Mouse (Mus musculus): ENCODE measurements at regions not wholly inside any gene's neighbourhood (a gene's known extent, or its start where the extent isn't known, plus 50 kb on each side); places are given as distances from the start of the nearest gene placed in this dataset.

DNA sequence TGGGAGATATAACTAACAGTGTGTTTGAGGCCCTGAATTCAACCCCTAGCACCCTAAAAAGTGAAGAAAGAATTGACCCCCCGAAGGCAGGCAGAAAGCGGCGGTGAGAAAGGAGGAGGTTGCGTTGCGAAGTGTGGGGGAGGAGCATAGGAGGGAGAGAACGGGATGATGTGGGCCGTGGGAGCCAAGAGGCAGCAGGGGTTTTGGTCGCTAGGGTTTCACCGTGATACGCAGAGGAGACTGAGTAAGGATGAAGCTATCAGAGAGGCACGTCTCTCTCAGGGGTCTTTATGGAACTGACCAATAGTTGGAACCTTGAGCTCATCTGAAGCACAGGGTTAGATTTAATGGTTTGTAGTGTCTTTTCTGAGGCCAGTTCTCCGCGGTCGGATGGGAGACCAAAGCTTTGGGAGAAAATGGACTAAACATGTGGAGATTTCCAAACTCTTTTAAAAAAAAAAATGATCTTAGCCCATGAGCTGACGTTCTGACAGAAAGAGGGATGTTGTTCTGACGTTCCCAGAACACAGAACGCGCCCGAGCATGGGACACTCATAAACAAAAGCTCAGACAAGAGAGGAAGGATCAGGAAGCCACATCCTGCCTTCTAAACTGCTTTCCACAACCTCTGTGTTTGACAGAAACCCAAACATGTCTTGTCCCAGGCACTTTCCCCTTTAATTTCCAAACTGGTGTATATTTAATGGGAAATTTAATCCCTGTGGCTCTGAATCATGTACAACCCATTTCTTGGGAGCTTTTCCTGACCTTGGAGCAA, 499.7 kb upstream of the Adam5 start:
- 29% methylated on average over 19 of the region's 19 CpGs for WGBS
- 0 out of 2 replicates have a peak, but pooled peaks cover 2% of the 10 kb centered on the region for H3K4me1 ChIP-seq (replicated peaks; ENCODE audit: control insufficient read depth, insufficient read depth)
- no peak overlapping the region for H3K9ac ChIP-seq (ENCODE audit: low read length)
- H3K4me3 ChIP-seq (ENCODE audit: low read depth, low read length): no peak overlapping the region
- TF ChIP-seq CTCF (IDR thresholded peaks at IDR 0.05; ENCODE audit: low read depth) (no peak), EP300 (optimal IDR thresholded peaks at IDR 0.05) (no peak)
- ATAC-seq (ENCODE audit: low FRiP score, low TSS enrichment) (no peak), DNase-seq (ENCODE audit: low spot score) (no peak)
- H3K4me2 ChIP-seq (replicated peaks; ENCODE audit: low read depth): 0 out of 2 replicates have a peak overlapping the region, but pooled peaks have one; percentile 9
- no peaks in the 10 kb centered on the region for H3K27me3 ChIP-seq (ENCODE audit: control insufficient read depth, insufficient read depth, low read length)
- H3K9me3 ChIP-seq (ENCODE audit: control insufficient read depth, low read length): peaks cover 2% of the 10 kb centered on the region; the same call in 1 of the 2 replicates
- H3K27ac ChIP-seq (replicated peaks): peak overlapping the region; percentile 58; the same call in 1 of the 2 replicates
- no peaks in the 10 kb centered on the region for H3K36me3 ChIP-seq (ENCODE audit: control insufficient read depth, insufficient read depth, low read length)

DNA sequence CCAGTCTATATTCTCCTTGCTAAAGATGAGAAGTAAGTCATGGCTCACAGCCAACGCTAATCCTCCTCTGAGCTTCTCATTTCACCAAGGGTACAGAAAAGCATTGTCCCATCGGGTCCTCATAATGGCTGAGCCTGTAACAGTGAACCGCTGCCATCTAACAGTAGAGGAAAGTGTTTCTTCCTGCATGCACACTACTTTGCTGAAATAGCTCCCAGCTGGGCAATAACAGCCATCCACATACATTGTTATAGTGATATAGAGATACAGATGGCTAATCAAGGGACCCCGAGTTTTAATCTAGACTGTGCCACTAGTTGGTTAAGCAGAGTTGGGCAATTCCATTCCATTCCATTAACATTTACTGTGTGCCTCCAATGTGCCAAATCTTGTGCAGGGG, 492.2 kb upstream of the Adam5 start:
- no peak for ATAC-seq (ENCODE audit: low FRiP score, low TSS enrichment)
- no peak for TF ChIP-seq CTCF (IDR thresholded peaks at IDR 0.05; ENCODE audit: low read depth)
- TF ChIP-seq EP300 (optimal IDR thresholded peaks at IDR 0.05): no peak
- Histone ChIP-seq H3K27me3 (ENCODE audit: control insufficient read depth, insufficient read depth, low read length) (no peaks in the 10 kb centered on the region), H3K36me3 (ENCODE audit: control insufficient read depth, insufficient read depth, low read length) (no peaks in the 10 kb centered on the region), H3K27ac (replicated peaks) (no peak overlapping the region), H3K4me3 (ENCODE audit: low read depth, low read length) (no peak overlapping the region), H3K4me2 (replicated peaks; ENCODE audit: low read depth) (no peak overlapping the region), H3K4me1 (replicated peaks; ENCODE audit: control insufficient read depth, insufficient read depth) (no peaks in the 10 kb centered on the region), H3K9me3 (ENCODE audit: control insufficient read depth, low read length) (peaks cover 2% of the 10 kb centered on the region; the same call in 1 of the 2 replicates), H3K9ac (ENCODE audit: low read length) (no peak overlapping the region)
- WGBS: 76% methylated on average over 4 of the region's 4 CpGs
- no peak for DNase-seq (ENCODE audit: low spot score)

DNA sequence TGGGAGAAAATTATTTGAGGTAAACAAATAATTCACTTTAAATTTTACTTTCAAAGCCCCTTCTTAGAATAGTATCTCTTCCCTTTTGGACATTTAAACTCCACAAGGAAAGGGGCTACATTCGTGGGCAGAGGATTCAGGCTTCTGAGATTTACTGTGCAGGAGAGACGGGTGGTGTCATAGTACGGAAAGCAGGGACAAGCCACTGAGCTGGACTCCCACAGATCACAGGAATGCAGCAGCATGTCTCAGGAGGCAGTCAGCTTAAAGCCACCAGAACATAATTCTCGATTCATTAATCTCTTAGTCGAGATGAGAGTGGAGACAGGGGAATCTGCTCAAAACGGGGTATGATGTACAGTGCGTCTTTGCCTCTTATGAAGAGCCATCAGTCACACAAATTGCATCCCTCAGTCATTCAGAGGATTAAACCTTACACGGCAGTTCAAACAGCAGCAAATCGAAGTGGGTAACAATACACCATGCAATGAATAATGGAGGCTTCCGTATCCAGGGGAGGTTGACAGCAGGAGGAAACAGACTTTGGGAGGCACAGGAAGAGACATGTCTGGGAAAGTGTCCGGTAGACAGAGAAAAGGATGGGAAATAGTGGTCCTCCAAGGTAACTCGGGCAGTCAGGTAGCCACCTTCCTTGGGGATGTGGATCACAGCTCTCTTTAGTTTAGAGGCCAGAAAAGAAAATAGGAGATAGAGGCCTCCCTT, 487.8 kb upstream of the Adam5 start:
- Histone ChIP-seq H3K4me1 (replicated peaks; ENCODE audit: control insufficient read depth, insufficient read depth) (no peaks in the 10 kb centered on the region), H3K27me3 (ENCODE audit: control insufficient read depth, insufficient read depth, low read length) (no peaks in the 10 kb centered on the region), H3K27ac (replicated peaks) (no peak overlapping the region), H3K4me2 (replicated peaks; ENCODE audit: low read depth) (no peak overlapping the region), H3K9ac (ENCODE audit: low read length) (no peak overlapping the region), H3K36me3 (ENCODE audit: control insufficient read depth, insufficient read depth, low read length) (no peaks in the 10 kb centered on the region), H3K9me3 (ENCODE audit: control insufficient read depth, low read length) (no peaks in the 10 kb centered on the region), H3K4me3 (ENCODE audit: low read depth, low read length) (no peak overlapping the region)
- no peak for TF ChIP-seq CTCF (IDR thresholded peaks at IDR 0.05; ENCODE audit: low read depth)
- TF ChIP-seq EP300 (optimal IDR thresholded peaks at IDR 0.05): no peak
- 41% methylated on average over 12 of the region's 12 CpGs for WGBS
- no peak for DNase-seq (ENCODE audit: low spot score)
- ATAC-seq (ENCODE audit: low FRiP score, low TSS enrichment): no peak

DNA sequence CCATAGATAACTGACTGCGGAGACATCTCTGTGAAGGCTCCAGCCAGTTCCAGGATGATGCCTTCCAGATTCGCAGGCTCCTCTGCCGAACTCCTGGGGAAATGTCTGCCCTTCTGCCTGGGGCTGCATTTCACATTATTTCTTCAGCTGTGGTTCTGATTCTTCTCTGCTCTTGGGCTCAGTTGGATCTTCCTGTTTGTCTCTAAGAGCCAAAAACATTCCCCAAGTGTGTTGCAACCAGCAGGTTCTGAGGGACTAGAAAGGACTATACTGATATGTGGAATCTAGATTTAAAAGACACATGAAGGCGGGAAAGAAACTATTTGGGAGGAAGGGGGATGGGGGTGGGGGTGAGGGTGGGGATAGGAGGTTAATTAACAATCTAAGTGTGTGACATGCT, 483.8 kb upstream of the Adam5 start:
- WGBS: 88% methylated on average over 4 of the region's 4 CpGs
- no peak for ATAC-seq (ENCODE audit: low FRiP score, low TSS enrichment)
- H3K27me3 ChIP-seq (ENCODE audit: control insufficient read depth, insufficient read depth, low read length): no peaks in the 10 kb centered on the region
- H3K9me3 ChIP-seq (ENCODE audit: control insufficient read depth, low read length): no peaks in the 10 kb centered on the region
- no peak for TF ChIP-seq CTCF (IDR thresholded peaks at IDR 0.05; ENCODE audit: low read depth)
- H3K36me3 ChIP-seq (ENCODE audit: control insufficient read depth, insufficient read depth, low read length): no peaks in the 10 kb centered on the region
- DNase-seq (ENCODE audit: low spot score): no peak
- no peak overlapping the region for H3K4me3 ChIP-seq (ENCODE audit: low read depth, low read length)
- H3K4me2 ChIP-seq (replicated peaks; ENCODE audit: low read depth): no peak overlapping the region
- peaks cover 3% of the 10 kb centered on the region; the same call in 1 of the 2 replicates for H3K4me1 ChIP-seq (replicated peaks; ENCODE audit: control insufficient read depth, insufficient read depth)
- H3K9ac ChIP-seq (ENCODE audit: low read length): no peak overlapping the region
- H3K27ac ChIP-seq (replicated peaks): no peak overlapping the region

DNA sequence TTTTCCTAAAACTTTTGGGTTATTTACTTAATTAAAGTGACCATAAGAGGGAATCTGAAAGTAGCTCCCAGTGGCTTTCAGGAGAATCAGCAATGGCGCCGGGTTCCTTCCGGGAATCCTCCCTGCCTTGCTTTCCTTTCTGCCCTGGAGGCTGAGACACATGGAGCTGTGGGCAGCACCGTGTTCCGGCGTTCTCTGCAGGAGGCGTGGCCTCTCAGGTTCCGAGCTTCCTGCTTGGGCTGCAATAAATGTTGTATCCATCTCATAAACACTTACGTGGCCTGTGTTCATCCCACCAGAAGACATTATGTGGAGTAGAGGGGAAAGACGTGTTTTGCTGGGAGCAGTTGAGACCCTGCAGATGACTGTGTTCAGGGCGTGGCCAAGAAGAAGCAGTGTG, 483.3 kb upstream of the Adam5 start:
- H3K27me3 ChIP-seq (ENCODE audit: control insufficient read depth, insufficient read depth, low read length): no peaks in the 10 kb centered on the region
- ATAC-seq (ENCODE audit: low FRiP score, low TSS enrichment): no peak
- H3K9ac ChIP-seq (ENCODE audit: low read length): no peak overlapping the region
- H3K4me2 ChIP-seq (replicated peaks; ENCODE audit: low read depth): no peak overlapping the region
- no peak overlapping the region for H3K4me3 ChIP-seq (ENCODE audit: low read depth, low read length)
- DNase-seq (ENCODE audit: low spot score): no peak
- no peaks in the 10 kb centered on the region for H3K36me3 ChIP-seq (ENCODE audit: control insufficient read depth, insufficient read depth, low read length)
- H3K9me3 ChIP-seq (ENCODE audit: control insufficient read depth, low read length): no peaks in the 10 kb centered on the region
- TF ChIP-seq EP300 (optimal IDR thresholded peaks at IDR 0.05) (no peak), CTCF (IDR thresholded peaks at IDR 0.05; ENCODE audit: low read depth) (no peak)
- no peak overlapping the region for H3K27ac ChIP-seq (replicated peaks)
- WGBS: 69% methylated on average over 11 of the region's 11 CpGs
- H3K4me1 ChIP-seq (replicated peaks; ENCODE audit: control insufficient read depth, insufficient read depth): peaks cover 3% of the 10 kb centered on the region; the same call in 1 of the 2 replicates

Measured in stomach, postnatal 0 days (tissue).